Mouse (Mus musculus) CD4-positive helper T cell, adult 2 months (primary cell): ENCODE data around the gene Cyp4f15.
"Not testable (repeated sequence)": the region's sequence is repeated elsewhere in the genome, so short reads cannot be mapped to it uniquely, and the experiment has no call there.

Experiments
- DNase-seq: peaks from one replicate; pipeline ENCODE4 v3.0.0-alpha.2; 2012; ENCODE audit warnings: low read depth, missing footprints, low spot score

The Cyp4f15 gene

DNA sequence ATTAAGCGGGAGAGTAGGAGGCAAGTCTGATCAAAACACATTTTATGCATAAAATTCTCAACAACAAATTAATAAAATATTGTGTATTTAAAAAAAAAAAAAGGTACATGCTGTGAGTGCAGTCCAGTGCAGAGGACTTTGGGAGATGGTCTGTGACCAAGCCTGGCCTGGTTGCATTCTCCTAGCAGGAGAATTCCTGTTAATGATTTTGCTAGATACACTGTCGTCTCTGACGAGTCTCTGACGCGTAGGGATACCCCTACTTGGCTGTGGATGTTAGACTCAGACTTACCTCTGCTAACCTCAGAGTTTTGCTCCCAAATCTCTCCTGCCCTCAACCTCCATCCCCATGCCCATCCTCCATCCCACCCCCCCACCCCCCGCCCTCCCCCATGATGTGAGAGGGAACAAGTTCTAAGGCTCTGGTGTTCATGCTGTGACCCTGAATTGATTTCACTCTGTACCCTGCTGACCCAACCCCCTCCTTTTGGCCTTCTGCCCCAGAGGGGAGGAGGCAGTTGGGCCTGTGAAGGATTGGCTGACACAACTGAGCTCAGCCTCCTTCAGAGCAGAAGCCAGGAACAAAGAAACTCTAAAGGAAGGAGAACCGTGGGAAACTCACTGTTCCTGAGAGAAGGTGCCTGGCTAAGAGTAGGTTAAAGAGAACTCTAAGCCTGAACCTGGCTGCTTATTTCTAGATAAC lies at the start of gene Cyp4f15:
Gene Cyp4f15, plus strand, starts transcription at position 580 of the 703 bp plus-strand sequence.
- DNase-seq: no peak

DNA sequence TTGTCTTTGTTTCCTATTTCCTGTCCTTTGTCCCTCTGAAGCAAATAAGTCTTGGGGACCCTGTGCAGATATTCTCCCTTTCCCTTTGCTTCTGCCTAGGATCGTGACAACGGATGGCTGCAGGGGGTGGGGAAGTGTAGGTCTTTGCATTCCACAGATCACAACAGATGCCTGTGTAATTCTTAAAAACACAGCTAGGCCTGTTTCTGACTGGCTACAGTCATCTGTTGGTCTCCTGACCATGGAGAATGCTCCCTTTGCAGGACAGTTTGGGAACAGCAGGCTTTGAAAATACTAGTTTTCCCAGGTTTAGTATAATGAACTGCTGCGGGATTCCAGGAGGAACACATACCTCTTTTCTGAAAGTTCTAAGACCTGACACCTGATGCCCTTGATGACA lies 49.1 kb upstream of the Cyp4f15 start:
- no peak for DNase-seq

DNA sequence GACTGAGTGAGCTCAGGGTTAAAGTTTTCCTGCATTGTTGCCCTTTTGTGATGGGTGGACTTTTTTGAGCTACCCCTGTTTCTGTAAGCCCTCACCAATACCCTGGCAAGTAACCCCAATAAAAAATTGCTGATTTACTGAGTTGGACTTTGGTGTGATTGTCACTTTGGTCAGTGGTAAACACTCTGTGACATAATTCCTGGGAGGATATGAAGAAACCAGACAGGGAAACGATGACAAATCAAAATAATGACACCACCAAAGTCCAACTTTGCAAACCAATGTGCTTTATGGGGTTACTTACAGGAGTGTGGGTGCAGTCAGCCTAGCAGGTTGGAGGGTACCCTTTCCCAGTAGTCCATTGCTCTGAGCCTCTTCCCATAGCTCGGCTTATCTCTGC lies 48.3 kb upstream of the Cyp4f15 start:
- no peak for DNase-seq

DNA sequence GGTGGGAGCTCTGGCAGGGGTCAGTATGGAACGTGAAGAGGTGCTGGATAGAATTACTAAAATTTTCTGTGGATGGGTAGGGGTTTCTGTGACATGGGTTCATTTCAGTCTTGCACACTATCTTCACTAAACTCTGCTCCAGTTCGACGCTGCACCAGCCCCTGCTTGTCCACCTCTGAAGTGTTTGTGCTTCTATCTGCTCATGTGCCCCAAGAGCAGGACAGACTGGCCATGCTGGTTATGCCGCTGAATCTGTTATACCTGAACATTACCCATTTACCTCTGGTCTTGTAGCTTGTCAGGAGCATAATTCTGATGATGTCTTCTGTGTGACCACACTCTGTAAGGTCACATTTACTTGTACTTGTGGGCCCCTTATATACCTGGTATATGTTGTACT lies 38.8 kb upstream of the Cyp4f15 start:
- DNase-seq: no peak

DNA sequence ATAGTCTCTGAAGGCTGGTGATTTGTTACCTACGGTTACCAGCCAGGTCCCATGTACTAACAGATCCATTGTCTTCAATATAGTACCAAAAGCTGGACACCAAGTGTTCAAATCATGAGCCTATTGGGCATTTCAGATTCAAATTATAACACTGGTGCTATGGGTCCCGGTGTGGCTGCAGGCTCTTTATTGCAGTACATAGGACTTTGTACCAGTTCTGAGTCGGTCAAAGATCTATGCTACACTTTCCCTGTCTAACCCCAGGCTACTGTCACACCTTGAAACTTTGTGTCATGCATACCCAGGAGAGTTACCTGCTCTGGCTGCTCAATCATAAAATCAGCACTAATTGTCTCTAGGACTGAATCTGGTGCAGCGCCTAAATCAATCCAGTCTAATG lies 31.6 kb upstream of the Cyp4f15 start:
- no peak for DNase-seq

DNA sequence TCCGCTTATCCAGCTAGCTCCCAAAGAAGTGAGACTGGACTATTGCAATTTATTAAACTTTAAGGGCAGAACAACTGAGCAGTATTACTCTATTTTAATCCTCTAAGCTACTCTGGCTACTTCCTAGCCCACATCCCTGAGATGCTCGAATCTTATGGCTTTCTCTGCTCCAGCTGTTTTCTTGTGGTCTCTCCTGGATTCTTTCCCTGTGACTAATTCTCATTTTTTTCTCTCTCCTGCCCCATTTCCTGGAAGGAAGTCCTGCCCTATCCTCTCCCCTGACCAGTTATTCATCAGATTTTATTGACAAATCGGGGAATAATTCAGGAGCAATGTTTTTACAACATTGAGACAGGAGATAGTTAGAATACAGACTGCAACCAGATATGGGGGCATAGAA lies 28.4 kb upstream of the Cyp4f15 start:
- DNase-seq: no peak

DNA sequence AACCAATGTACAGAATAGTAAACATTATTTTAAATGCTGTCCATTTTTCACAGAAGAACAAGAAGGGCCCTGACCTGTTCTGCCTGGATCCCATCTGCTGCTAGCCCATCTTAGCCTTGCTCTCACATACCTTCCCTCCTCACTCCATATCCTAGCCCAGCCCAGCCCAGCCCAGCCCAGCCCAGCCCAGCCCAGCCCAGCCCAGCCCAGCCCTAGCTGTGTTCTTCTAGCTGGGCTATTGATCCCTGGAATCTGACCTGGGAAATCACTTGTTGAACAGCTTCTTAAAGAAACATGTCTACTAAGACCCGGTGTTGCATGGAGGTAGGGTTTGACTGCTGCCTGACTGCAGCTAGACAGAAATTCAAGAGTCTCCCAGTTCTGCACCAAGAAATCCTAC lies 27.2 kb upstream of the Cyp4f15 start:
- no peak for DNase-seq

DNA sequence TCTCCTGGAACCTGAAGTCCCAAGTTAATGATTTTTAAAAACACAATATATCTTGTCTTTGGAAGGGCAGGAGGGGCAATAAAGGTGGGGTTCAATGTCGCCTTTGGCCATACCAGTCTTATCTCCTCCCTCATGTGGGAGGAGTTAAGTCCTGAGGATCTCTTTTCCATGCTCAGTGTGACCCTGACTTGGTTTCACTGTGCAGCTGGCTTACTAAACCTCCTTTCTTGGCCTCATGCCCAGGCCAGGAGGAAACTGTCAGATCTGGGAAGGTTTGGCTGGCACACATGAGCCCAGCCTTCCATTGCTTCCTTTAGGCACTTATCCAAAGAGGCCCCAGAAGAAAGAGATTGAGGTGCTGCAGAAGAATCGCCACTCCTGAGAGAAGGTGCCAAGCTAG lies 26.7 kb upstream of the Cyp4f15 start, which contains the start of gene Cyp4f40:
Gene Cyp4f40, plus strand, starts transcription at position 189 of the 400 bp plus-strand sequence.
- DNase-seq: no peak

DNA sequence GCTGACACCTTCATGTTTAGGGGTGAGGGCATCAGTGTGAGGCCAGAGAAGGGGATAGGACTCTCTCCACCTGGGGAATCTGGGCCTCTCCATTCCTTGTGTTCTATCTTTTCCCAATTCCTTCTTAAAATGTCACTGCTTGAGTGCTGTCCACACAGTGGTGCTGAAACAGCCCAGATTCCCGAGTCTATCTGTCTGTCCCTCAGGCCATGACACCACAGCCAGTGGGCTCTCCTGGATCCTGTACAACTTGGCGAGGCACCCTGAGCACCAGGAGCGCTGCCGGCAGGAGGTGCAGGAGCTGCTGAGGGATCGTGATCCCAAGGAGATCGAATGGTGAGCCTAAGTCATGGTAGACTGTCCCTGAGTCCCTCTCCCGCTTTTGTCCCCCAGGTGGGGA lies 11.5 kb upstream of the Cyp4f15 start:
- DNase-seq: no peak

DNA sequence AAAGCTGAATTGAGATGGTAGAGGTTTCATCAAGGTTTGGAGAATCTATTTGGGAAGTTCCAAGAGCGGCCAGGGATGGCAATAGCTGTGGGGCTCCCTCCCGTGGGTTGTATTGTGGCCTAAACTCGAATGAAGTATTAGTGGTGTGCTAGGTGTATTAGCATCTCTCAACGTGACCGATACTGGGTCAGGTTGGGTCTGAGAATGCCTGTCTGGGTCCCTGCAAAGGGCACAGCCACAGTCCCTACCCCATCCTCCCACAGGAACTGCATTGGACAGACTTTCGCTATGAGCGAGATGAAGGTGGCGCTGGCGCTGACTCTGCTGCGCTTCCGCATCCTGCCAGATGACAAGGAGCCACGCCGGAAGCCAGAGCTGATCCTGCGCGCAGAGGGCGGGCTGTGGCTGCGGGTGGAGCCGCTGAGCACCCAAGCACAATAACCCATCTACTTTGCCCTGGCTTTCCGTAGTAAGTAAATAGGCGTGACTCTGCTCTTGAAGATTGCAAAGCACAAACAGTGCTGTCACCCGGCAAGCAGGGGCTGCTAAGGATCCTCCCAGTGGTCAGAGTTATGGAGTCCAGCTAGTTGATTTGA lies 9.3 kb upstream of the Cyp4f15 start:
- peak; percentile 64 for DNase-seq

DNA sequence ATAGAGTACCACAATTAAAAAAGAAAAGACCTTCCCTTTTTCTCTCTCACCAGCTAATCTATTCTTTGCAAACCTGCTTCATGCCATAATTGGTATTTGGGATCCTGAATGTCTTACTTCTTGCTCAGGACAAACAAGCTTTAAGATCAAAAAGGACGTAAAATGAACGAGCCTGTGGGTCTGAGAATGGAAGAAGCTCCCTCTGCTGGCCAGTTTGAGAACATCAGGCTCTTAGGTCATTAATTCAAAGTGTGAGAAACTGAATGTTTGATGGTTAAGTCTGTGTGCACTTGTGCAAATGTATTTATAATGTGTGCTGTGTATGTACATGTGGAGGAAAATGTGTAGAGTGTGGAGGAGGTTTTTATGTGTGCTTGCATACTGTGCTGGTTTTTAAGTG lies 5.0 kb upstream of the Cyp4f15 start:
- peak; percentile 64 for DNase-seq

DNA sequence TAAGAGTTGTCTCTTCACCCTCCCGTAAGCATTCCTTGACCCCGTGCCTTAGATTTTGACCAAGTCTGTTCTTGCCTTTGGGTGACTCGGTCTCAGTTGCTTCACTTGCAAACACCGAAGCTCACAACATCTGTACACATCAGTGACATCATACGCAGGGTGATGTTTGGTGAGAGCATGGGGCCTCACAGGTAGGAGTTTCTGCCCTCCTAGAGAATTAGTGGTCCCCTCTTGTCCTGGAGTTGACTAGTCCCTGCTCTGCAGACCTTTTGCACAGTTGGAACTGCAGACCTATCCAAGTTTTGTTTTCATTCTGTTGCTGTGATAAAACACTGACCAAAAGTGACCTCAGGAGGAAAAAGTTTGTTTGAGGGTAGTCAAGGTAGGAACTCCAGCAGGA lies 1.3 kb downstream of the Cyp4f15 start:
- DNase-seq: no peak

DNA sequence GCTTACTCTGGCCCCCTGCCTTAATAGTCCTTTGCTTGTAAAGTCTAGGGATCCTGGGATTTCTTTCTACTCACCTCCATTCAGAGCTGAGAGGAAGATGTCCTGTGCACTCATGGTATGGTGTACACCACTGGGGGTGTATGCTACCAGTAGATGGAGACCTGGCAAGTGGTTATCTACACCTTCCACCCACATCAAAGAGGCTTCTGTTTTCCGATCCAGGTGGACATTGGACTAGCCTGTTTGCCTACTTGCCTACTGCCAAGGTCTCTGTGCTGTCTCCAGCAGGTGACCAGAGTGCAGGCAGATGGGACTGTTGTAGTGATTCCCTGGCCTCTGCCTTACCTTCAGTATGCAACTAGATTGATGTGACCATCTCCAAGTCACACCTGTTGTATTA lies 5.5 kb downstream of the Cyp4f15 start:
- no peak for DNase-seq

DNA sequence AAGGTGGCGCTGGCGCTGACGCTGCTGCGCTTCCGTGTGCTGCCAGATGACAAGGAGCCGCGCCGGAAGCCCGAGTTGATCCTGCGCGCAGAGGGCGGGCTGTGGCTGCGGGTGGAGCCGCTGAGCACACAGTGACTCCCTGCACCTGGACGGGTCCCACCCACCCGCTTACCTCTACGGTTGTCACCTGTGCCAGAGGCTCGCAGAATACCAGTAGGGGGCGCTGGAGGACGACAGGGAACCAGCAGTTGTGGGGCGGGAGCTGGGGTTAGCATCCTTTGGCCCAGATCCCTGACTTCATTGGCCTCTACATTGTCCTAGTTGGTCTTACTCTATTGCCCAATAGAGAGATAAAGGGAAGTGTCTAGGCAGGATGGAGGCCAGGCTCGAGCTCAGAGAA lies 17.4 kb downstream of the Cyp4f15 start:
- peak; percentile 26 for DNase-seq

DNA sequence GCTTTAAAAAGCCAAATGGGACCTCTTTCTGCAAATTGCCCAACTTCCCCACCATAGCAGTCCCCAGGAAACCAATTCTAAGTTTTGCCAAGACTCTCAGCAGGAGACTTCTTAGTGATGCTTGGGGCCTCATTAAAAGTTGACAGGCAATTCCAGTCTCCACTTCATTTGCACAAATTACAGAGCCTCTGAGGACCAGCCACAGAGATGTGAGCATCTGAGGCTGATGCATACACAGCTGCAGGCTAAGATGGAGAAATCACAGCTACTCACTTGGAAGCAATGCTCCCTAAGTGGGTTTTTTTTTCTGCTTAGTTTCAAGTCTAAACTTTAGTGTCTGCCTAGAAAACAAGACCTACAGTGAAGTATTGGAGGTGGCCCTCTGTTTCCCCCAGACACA lies 25.1 kb downstream of the Cyp4f15 start:
- DNase-seq: not testable (repeated sequence)

DNA sequence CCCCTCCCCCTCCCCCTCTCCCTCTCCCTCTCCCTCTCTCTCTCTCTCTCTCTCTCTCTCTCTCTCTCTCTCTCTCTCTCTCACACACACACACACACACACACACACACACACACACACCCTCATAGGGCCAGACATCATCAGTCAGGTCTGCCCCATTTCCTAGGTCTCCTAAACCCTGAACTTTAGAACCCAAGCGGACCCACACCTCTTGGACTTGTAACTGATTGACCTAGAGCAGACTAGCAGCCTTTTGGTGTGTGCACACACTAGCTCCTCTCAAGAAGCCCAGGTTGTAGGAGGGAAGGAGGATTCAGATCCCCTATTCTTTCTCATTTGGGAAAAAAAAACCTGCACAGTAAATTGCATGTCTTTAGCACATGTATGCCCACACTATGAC lies 36.7 kb downstream of the Cyp4f15 start:
- not testable (repeated sequence) for DNase-seq

DNA sequence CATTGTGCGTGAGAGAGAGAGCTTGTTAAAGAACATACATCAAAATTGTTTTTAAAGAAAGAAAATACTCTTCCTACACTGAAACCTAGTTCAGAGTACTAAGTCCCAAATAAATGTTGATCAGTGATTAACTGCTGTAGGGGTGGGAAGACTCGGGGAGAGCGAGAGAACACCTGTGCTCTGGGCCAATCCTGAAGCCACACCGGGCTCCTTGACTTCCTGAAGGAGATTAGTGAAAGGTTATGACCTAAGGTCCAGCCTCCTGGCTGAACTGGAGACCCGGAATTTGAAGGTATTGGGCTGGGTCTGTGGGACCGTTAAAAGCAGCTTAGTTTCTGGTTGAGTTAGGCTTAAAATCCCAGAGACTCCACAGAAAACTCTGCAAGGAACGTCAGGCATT lies 37.3 kb downstream of the Cyp4f15 start:
- no peak for DNase-seq

DNA sequence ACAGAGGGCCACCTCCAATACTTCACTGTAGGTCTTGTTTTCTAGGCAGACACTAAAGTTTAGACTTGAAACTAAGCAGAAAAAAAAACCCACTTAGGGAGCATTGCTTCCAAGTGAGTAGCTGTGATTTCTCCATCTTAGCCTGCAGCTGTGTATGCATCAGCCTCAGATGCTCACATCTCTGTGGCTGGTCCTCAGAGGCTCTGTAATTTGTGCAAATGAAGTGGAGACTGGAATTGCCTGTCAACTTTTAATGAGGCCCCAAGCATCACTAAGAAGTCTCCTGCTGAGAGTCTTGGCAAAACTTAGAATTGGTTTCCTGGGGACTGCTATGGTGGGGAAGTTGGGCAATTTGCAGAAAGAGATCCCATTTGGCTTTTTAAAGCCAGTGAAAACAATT lies 40.9 kb downstream of the Cyp4f15 start:
- DNase-seq: not testable (repeated sequence)

DNA sequence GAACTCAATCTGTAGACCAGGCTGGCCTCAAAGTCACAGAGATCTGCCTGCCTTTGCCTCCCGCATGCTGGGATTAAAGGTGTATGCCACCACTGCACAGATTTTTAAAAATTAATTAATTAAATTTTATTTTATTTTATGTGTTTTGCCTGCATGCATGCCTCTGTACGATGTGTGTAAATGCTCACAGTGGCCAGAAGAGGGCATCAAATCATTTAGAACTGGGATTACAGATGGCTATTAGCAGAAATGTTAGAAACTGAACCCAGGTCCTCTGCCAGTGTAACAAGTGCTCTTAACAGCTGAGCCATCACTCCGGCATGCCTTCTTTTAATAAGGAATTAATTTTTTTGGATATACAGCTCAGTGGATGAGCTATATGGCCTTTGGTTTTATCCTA lies 43.6 kb downstream of the Cyp4f15 start:
- peak; percentile 10 for DNase-seq

DNA sequence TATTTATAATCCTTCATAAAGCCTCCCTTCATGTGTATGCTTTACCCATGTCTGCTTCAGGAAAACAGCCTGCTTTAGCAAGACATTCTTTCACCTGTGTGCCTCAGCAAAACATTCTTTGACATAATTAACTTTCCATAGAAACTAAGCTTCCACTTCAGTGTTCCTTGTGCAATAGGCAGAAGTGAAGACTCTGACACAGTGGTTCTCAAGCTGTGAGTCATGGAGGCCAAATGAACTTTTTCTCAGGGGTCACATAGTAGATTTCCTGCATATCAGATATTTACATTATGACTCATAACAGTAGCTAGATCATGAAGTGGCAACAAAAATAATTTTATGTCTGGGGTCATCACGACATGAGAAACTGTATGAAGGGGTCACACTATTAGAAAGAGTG lies 53.0 kb downstream of the Cyp4f15 start:
- DNase-seq: no peak

DNA sequence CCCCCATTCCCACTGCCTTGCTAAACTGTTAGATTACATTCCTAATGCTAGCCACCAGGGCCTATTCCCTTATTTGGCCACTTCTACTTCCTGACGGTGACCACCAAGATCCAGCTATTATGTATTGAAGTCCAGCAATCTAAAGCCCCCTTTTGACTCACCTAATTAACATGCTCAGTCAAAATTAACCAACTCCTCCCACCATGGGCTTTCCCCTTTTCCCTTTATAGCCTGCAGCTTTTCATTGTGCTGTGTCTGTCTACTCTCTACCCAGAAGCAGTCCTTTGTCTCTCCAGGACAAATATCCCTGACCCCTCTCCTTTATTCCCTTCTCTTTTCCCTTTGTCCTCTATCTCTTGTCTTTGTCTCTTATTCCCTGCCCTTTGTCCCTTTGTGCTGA lies 55.6 kb downstream of the Cyp4f15 start:
- DNase-seq: no peak

DNA sequence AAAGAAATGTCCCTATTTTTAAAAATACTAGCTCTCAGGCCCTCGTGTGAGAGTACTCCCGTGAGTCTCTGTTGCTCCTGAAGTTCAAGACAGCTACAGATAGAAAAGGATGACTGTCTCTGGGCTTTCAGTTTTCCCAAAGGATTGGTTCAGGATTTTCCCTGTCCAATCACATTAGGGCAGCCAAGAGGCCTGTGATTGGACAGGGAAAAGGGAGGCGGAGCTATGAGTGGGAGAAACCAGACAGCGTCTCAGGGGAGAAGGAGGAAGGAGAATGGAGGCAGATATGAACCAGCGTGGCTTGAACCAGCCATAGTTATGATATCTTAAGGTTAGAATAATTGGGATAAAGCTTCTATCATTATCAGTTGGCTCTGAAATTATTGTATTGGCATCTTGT lies 65.2 kb downstream of the Cyp4f15 start:
- DNase-seq: no peak
